Mouse (Mus musculus) midbrain, postnatal 0 days (tissue): ENCODE data around the gene Gm12166. TPM values are rescaled to one million over a fixed set of nuclear protein-coding genes. Genes with fewer than 3 reads are reported as not detected.

Experiments used
- ATAC-seq: fragments of 200-750 bp; cut with Nextera tagmentation; 2 replicates; pipeline ENCODE4 v1.8.0; 2017; ENCODE audit warnings: moderate number of reproducible peaks, mild to moderate bottlenecking, moderate TSS enrichment, moderate library complexity; ENCODE audit not compliant: low FRiP score
- DNase-seq: peaks from one replicate; pipeline ENCODE4 v3.0.0-alpha.2; 2015; ENCODE audit warnings: low spot score
- H3K27ac ChIP-seq: fragments of 300-500 bp; sonication (generic); 2 replicates; pipeline ENCODE4 v1.5.1; 2014; ENCODE audit warnings: low read depth, mild to moderate bottlenecking, low read length, mixed read lengths
- H3K27me3 ChIP-seq: fragments of 300-500 bp; sonication (generic); 2 replicates; pipeline ENCODE4 v1.6.1; 2014; ENCODE audit warnings: low read length, control low read depth, mixed read lengths; ENCODE audit not compliant: insufficient read depth
- H3K36me3 ChIP-seq: fragments of 300-500 bp; sonication (generic); 2 replicates; pipeline ENCODE4 v1.6.1; 2014; ENCODE audit warnings: low read length, control low read depth, mixed read lengths; ENCODE audit not compliant: insufficient read depth
- H3K4me1 ChIP-seq: fragments of 300-500 bp; sonication (generic); 2 replicates; pipeline ENCODE4 v1.6.1; 2014; ENCODE audit warnings: mild to moderate bottlenecking, control low read depth, antibody characterized with exemption, low read length, mixed read lengths; ENCODE audit not compliant: insufficient read depth
- H3K4me2 ChIP-seq: fragments of 300-500 bp; sonication (generic); 2 replicates; pipeline ENCODE4 v1.6.1; 2014; ENCODE audit warnings: low read depth, mild to moderate bottlenecking, low read length, mixed read lengths; ENCODE audit not compliant: poor library complexity, severe bottlenecking
- H3K4me3 ChIP-seq: fragments of 300-500 bp; sonication (generic); 2 replicates; pipeline ENCODE4 v1.5.1; 2014; ENCODE audit warnings: low read depth, mild to moderate bottlenecking, low read length, moderate library complexity
- H3K9ac ChIP-seq: fragments of 300-500 bp; sonication (generic); replicated peaks from 2 replicates; pipeline ENCODE4 v1.6.1; 2014; ENCODE audit warnings: mild to moderate bottlenecking, low read length, moderate library complexity, mixed read lengths; ENCODE audit not compliant: poor library complexity, severe bottlenecking
- H3K9me3 ChIP-seq: fragments of 300-500 bp; sonication (generic); 2 replicates; pipeline ENCODE4 v1.6.1; 2016; ENCODE audit warnings: low read length, control low read depth
- CTCF ChIP-seq: IDR thresholded peaks from 2 replicates; pipeline ENCODE4 v1.5.1; 2016; ENCODE audit warnings: antibody characterized with exemption, mild to moderate bottlenecking
- WGBS: fragments of 180-500 bp; shearing (Covaris S2); extraction: QIAGEN DNeasy Blood & Tissue Kit; methylation state at CpG from one replicate; pipeline ENCODE4 v1.1.7; 2014; 5-methylcytosine and 5-hydroxymethylcytosine counted together
- polyA plus RNA-seq: library from polyadenylated mRNA; unstranded; fragments of >200 nt; fragmentation: Nextera tagmentation; extraction: Ambion mirVana; gene quantifications from 2 replicates; pipeline ENCODE4 v1.2.1, GENCODE M21; 2015
- total RNA-seq: library from RNA; depleted of rRNA; stranded (reverse); fragments of >200 nt; gene quantifications from 2 replicates; pipeline ENCODE4 v1.2.3, GENCODE M21; 2014

Gene Gm12166
- total and polyA plus RNA-seq, 2 experiments from 2014 or later = 8.3 to 8.7 TPM

GRCm38 (mm10) chr11:46032956-46033355, 19.2 kb downstream of the Gm12166 start:
- no peaks in the 10 kb centered on the region for H3K36me3 ChIP-seq
- no peaks in the 10 kb centered on the region for H3K27me3 ChIP-seq
- DNase-seq = no peak
- WGBS = 90% methylated on average over 7 of the region's 7 CpGs
- H3K4me3 ChIP-seq = no peak overlapping the region
- ATAC-seq = no peak
- H3K4me2 ChIP-seq = no peak overlapping the region
- TF ChIP-seq CTCF = no peak
- H3K9me3 ChIP-seq = no peaks in the 10 kb centered on the region
- no peak overlapping the region for H3K9ac ChIP-seq
- H3K27ac ChIP-seq = no peak overlapping the region
- H3K4me1 ChIP-seq = peaks cover 2% of the 10 kb centered on the region; the same call in 1 of the 2 replicates

GRCm38 (mm10) chr11:46031470-46031869, 20.7 kb downstream of the Gm12166 start:
- ATAC-seq = no peak
- Histone ChIP-seq H3K4me2 (no peak overlapping the region), H3K36me3 (no peaks in the 10 kb centered on the region), H3K27me3 (no peaks in the 10 kb centered on the region), H3K4me3 (no peak overlapping the region), H3K9me3 (no peaks in the 10 kb centered on the region), H3K27ac (no peak overlapping the region), H3K9ac (no peak overlapping the region), H3K4me1 (peaks cover 2% of the 10 kb centered on the region; the same call in 1 of the 2 replicates)
- WGBS = 73% methylated on average over 3 of the region's 3 CpGs
- peak; percentile 24; the same call in 1 of the 2 replicates for TF ChIP-seq CTCF
- DNase-seq = no peak

GRCm38 (mm10) chr11:46030026-46030425, 22.1 kb downstream of the Gm12166 start:
- H3K27ac ChIP-seq = no peak overlapping the region
- peaks cover 2% of the 10 kb centered on the region; the same call in 1 of the 2 replicates for H3K4me1 ChIP-seq
- H3K4me3 ChIP-seq = no peak overlapping the region
- no peaks in the 10 kb centered on the region for H3K27me3 ChIP-seq
- H3K4me2 ChIP-seq = no peak overlapping the region
- H3K36me3 ChIP-seq = no peaks in the 10 kb centered on the region
- no peak for TF ChIP-seq CTCF
- 45% methylated on average over 2 of the region's 2 CpGs for WGBS
- H3K9me3 ChIP-seq = no peaks in the 10 kb centered on the region
- peak; percentile 72 for DNase-seq
- no peak for ATAC-seq
- H3K9ac ChIP-seq = no peak overlapping the region

- DNase-seq (no peak), ATAC-seq (no peak)
- Histone ChIP-seq H3K4me3 (no peak overlapping the region), H3K27me3 (no peaks in the 10 kb centered on the region), H3K4me2 (no peak overlapping the region), H3K9me3 (no peaks in the 10 kb centered on the region), H3K36me3 (no peaks in the 10 kb centered on the region), H3K27ac (no peak overlapping the region), H3K4me1 (peaks cover 2% of the 10 kb centered on the region; the same call in 1 of the 2 replicates), H3K9ac (no peak overlapping the region)
- no peak for TF ChIP-seq CTCF
- WGBS = 73% methylated on average over 2 of the region's 2 CpGs
Observed at GRCm38 (mm10) chr11:46029485-46029884, 22.6 kb downstream of the Gm12166 start.

GRCm38 (mm10) chr11:46027952-46028814, 23.9 kb downstream of the Gm12166 start:
- DNase-seq = no peak
- Histone ChIP-seq H3K4me2 (no peak overlapping the region), H3K36me3 (no peaks in the 10 kb centered on the region), H3K4me3 (no peak overlapping the region), H3K27ac (no peak overlapping the region), H3K4me1 (peaks cover 2% of the 10 kb centered on the region; the same call in 1 of the 2 replicates), H3K27me3 (no peaks in the 10 kb centered on the region), H3K9me3 (no peaks in the 10 kb centered on the region), H3K9ac (no peak overlapping the region)
- ATAC-seq = no peak
- WGBS = 84% methylated on average over 6 of the region's 6 CpGs
- no peak for TF ChIP-seq CTCF

GRCm38 (mm10) chr11:46025962-46026392, 26.1 kb downstream of the Gm12166 start:
- peak; percentile 42 for DNase-seq
- ATAC-seq = no peak
- no peak overlapping the region for H3K9ac ChIP-seq
- no peak overlapping the region for H3K27ac ChIP-seq
- 39% methylated on average over 7 of the region's 7 CpGs for WGBS
- TF ChIP-seq CTCF = no peak
- peaks cover 2% of the 10 kb centered on the region; the same call in 1 of the 2 replicates for H3K4me1 ChIP-seq
- no peaks in the 10 kb centered on the region for H3K9me3 ChIP-seq
- no peak overlapping the region for H3K4me2 ChIP-seq
- no peak overlapping the region for H3K4me3 ChIP-seq
- no peaks in the 10 kb centered on the region for H3K27me3 ChIP-seq
- no peaks in the 10 kb centered on the region for H3K36me3 ChIP-seq
